Mouse (Mus musculus) ES-Bruce4 (cell line): ENCODE data around the gene Itpripl1. TPM values are rescaled to one million over a fixed set of nuclear protein-coding genes. Genes with fewer than 3 reads are reported as not detected.
"Not testable (repeated sequence)": the region's sequence is repeated elsewhere in the genome, so short reads cannot be mapped to it uniquely, and the experiment has no call there.

Experiments
- H3K27ac ChIP-seq: 2 replicates; pipeline ENCODE4 v1.5.1; 2012; ENCODE audit warnings: low read length, inconsistent platforms; ENCODE audit not compliant: insufficient read depth
- H3K27me3 ChIP-seq: 2 replicates; pipeline ENCODE4 v1.6.1; 2012; ENCODE audit warnings: mild to moderate bottlenecking, low read length, inconsistent platforms; ENCODE audit not compliant: control insufficient read depth, poor library complexity, insufficient read depth, severe bottlenecking
- H3K36me3 ChIP-seq: 2 replicates; pipeline ENCODE4 v1.6.1; 2012; ENCODE audit warnings: inconsistent platforms, mild to moderate bottlenecking, low read length, moderate library complexity; ENCODE audit not compliant: control insufficient read depth, poor library complexity, insufficient read depth, severe bottlenecking
- H3K4me1 ChIP-seq: one replicate; pipeline ENCODE4 v1.8.1; 2011; ENCODE audit warnings: low read length; ENCODE audit not compliant: control insufficient read depth, insufficient read depth
- H3K4me3 ChIP-seq: 2 replicates; pipeline ENCODE4 v1.5.1; 2011; ENCODE audit warnings: low read depth, mild to moderate bottlenecking, low read length
- H3K9ac ChIP-seq: 2 replicates; pipeline ENCODE4 v1.6.1; 2012; ENCODE audit warnings: low read depth, mild to moderate bottlenecking, inconsistent platforms; ENCODE audit not compliant: poor library complexity, severe bottlenecking
- H3K9me3 ChIP-seq: replicated peaks from 2 replicates; pipeline ENCODE4 v1.6.1; 2012; ENCODE audit warnings: mild to moderate bottlenecking, low read length, inconsistent platforms; ENCODE audit not compliant: control insufficient read depth, poor library complexity, insufficient read depth, severe bottlenecking
- CTCF ChIP-seq: IDR thresholded peaks from one replicate; pipeline ENCODE4 v1.8.1; 2011; ENCODE audit warnings: low read depth, low read length
- EP300 ChIP-seq: IDR thresholded peaks from 2 replicates; pipeline ENCODE4 v1.6.1; 2011; ENCODE audit warnings: low read depth, low read length; ENCODE audit not compliant: insufficient read depth
- POLR2A ChIP-seq: IDR thresholded peaks from one replicate; pipeline ENCODE4 v1.8.1; 2011; ENCODE audit warnings: low read length; ENCODE audit not compliant: insufficient read depth
- polyA plus RNA-seq: library from polyadenylated mRNA; stranded (reverse); fragments of >200 nt; gene quantifications from 2 replicates; pipeline ENCODE4 v1.2.4, GENCODE M21; 2011; ENCODE audit warnings: low read depth; ENCODE audit not compliant: missing spikeins, insufficient read depth, insufficient read length

Gene Itpripl1
- polyA plus RNA-seq, 1 experiment: 9.1 TPM

DNA sequence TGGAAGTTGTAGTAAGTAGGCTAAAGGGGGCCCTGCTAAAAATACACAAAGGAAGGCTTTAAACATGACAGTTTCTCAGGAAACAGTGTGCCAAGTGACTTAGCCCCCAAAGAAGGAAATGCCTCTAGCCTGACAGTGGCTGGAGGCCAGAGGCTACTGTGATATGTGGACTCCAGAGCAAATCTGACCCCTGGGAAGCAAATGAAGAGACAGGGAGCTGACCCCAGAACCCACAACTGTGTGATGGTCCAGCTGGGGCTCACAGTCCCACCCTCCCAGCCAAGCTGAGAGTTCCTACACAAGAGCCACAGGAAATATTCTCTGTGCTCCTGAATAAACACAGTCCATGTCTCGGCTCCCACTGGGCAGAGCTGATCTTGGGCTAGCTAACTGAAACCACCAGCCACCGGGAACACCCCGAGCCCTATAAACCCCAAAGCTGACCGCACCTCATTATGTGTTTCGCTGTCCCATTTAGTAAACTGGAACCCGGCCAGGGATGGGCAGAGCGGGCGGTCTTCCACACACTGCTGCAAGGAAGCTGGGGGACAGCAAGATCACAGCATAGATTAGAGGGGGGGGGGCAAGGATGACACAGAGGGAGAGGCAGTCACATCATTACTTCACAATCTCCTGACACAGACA, 21.5 kb downstream of the Itpripl1 start:
- TF ChIP-seq CTCF (no peak), POLR2A (no peak), EP300 (no peak)
- H3K4me3 ChIP-seq: no peak overlapping the region
- no peaks in the 10 kb centered on the region for H3K27me3 ChIP-seq
- no peak overlapping the region for H3K27ac ChIP-seq
- H3K9me3 ChIP-seq: no peaks in the 10 kb centered on the region
- H3K36me3 ChIP-seq: peaks cover 56% of the 10 kb centered on the region
- H3K4me1 ChIP-seq: no peaks in the 10 kb centered on the region
- no peak overlapping the region for H3K9ac ChIP-seq

GRCm38 (mm10) chr2:127108986-127109385, 34.3 kb downstream of the Itpripl1 start:
- H3K36me3 ChIP-seq: peaks cover 61% of the 10 kb centered on the region
- no peaks in the 10 kb centered on the region for H3K4me1 ChIP-seq
- no peak overlapping the region for H3K9ac ChIP-seq
- no peaks in the 10 kb centered on the region for H3K27me3 ChIP-seq
- H3K9me3 ChIP-seq: peaks cover 25% of the 10 kb centered on the region
- peak overlapping the region; percentile 13; the same call in 1 of the 2 replicates for H3K27ac ChIP-seq
- H3K4me3 ChIP-seq: no peak overlapping the region
- TF ChIP-seq POLR2A: no peak
- TF ChIP-seq CTCF: no peak
- no peak for TF ChIP-seq EP300

DNA sequence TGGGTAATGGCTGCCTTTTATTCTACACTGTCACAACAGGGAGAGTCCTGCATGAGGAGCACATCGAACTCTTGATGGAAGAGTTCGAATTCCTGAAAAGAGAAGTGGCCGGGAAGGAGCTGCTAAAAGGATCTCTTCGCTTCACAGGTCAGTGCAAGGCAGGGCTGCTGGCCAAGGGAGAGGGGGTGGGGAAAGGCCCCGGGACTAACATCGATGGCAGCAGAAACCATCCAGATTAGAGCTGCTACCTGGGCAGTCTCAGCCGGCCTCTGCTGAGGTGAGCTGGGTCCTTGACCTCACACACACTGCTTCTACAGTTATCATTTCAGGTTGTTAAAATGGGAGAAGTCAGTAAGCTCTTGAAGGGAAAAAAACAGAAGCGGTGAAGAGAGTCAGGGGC, 51.2 kb downstream of the Itpripl1 start:
- TF ChIP-seq EP300: no peak
- TF ChIP-seq CTCF: no peak
- no peak for TF ChIP-seq POLR2A

GRCm38 (mm10) chr2:127090151-127090550, 53.1 kb downstream of the Itpripl1 start:
- H3K27me3 ChIP-seq: not testable (repeated sequence)

More for the DNA sequence above, 51.2 kb downstream of the Itpripl1 start:
- Histone ChIP-seq H3K27ac (no peak overlapping the region), H3K36me3 (no peaks in the 10 kb centered on the region), H3K9ac (no peak overlapping the region), H3K27me3 (no peaks in the 10 kb centered on the region), H3K4me3 (no peak overlapping the region), H3K9me3 (no peaks in the 10 kb centered on the region), H3K4me1 (no peaks in the 10 kb centered on the region)

More at GRCm38 (mm10) chr2:127090151-127090550, 53.1 kb downstream of the Itpripl1 start:
- H3K9me3 ChIP-seq, H3K4me1 ChIP-seq, H3K36me3 ChIP-seq, H3K27ac ChIP-seq, H3K9ac ChIP-seq, H3K4me3 ChIP-seq: not testable (repeated sequence)

Other genes with a start within 250 kb of the Itpripl1 start
- gene Sppl2a, start 210.2 kb downstream of the Itpripl1 start, polyA plus RNA-seq: 18.9 and 22.4 TPM in 2 replicates
- gene Ap4e1, start 134.7 kb downstream of the Itpripl1 start, polyA plus RNA-seq: 19.9 and 20.2 TPM in 2 replicates
- gene Blvra, start 72.8 kb downstream of the Itpripl1 start, polyA plus RNA-seq: 14.8 and 18.3 TPM in 2 replicates
- 90.3 and 97.1 TPM in 2 replicates for gene Ncaph, start 9.5 kb downstream of the Itpripl1 start, polyA plus RNA-seq
- gene 1810024B03Rik, start 64.8 kb upstream of the Itpripl1 start, polyA plus RNA-seq: 1.9 and 2.4 TPM in 2 replicates
- 137 and 143 TPM in 2 replicates for gene Snrnp200, start 64.9 kb upstream of the Itpripl1 start, polyA plus RNA-seq
- gene Ciao1, start 104.4 kb upstream of the Itpripl1 start, polyA plus RNA-seq: 43.7 and 53.8 TPM in 2 replicates
- gene Tmem127, start 104.5 kb upstream of the Itpripl1 start, polyA plus RNA-seq: 21.7 and 22.3 TPM in 2 replicates
- 45.0 and 45.7 TPM in 2 replicates for gene Stard7, start 126.8 kb upstream of the Itpripl1 start, polyA plus RNA-seq
- 0.61 and 1.9 TPM in 2 replicates for gene Dusp2, start 192.7 kb upstream of the Itpripl1 start, polyA plus RNA-seq
- not detected in 2 replicates for gene Astl, start 195.2 kb upstream of the Itpripl1 start, polyA plus RNA-seq
- gene Adra2b, start 219.8 kb upstream of the Itpripl1 start, polyA plus RNA-seq: 1.5 and 2.1 TPM in 2 replicates